Mouse (Mus musculus) lung, adult 2 months (tissue): ENCODE results near the gene Dnajc28. TPM values are rescaled to one million over a fixed set of nuclear protein-coding genes. Genes with fewer than 3 reads are reported as not detected.
A peak's percentile ranks its signal among the peaks of the same experiment; 100 is the strongest.

Experiments used
- DNase-seq: peaks from one replicate; pipeline ENCODE4 v3.0.0; 2022
- H3K4me1 ChIP-seq: fragments of 200-500 bp; 2 replicates; pipeline ENCODE4 v1.6.1; 2011; ENCODE audit warnings: low read length; ENCODE audit not compliant: control insufficient read depth, insufficient read depth
- H3K4me3 ChIP-seq: fragments of 200-500 bp; replicated peaks from 2 replicates; pipeline ENCODE3; 2011; ENCODE audit warnings: low read depth, mild to moderate bottlenecking, control low read depth, low read length; ENCODE audit errors: extremely low read depth
- CTCF ChIP-seq: fragments of 200-500 bp; IDR thresholded peaks from 2 replicates; pipeline ENCODE4 v1.5.1; 2011; ENCODE audit warnings: mild to moderate bottlenecking, low read length, control low read depth; ENCODE audit not compliant: insufficient read depth
- POLR2A ChIP-seq: fragments of 200-500 bp; IDR thresholded peaks from 2 replicates; pipeline ENCODE4 v1.6.1; 2011; ENCODE audit warnings: low read depth, mild to moderate bottlenecking, control low read depth, low read length, borderline replicate concordance; ENCODE audit errors: extremely low read depth
- WGBS: fragments of 180-500 bp; shearing (Covaris S2); methylation state at CpG from one replicate; pipeline ENCODE4 v1.1.7; 2018; 5-methylcytosine and 5-hydroxymethylcytosine counted together
- polyA plus RNA-seq: library from polyadenylated mRNA; depleted of rRNA; stranded (reverse); fragments of >200 nt; gene quantifications from 2 replicates; pipeline ENCODE4 v1.2.3, GENCODE M21; 2012

The Dnajc28 gene
- polyA plus RNA-seq, 1 experiment: 1.7 TPM

GRCm38 (mm10) chr16:91596779-91597671 lies 21.8 kb downstream of the Dnajc28 start:
- Histone ChIP-seq H3K4me3 (peak overlapping the region; percentile 90), H3K4me1 (peaks cover 14% of the 10 kb centered on the region)
- peak; percentile 54 for DNase-seq
- WGBS: under 1% methylated on average over 71 of the region's 75 CpGs
- TF ChIP-seq POLR2A: peak; percentile 73; the same call in 1 of the 2 replicates
- TF ChIP-seq CTCF: no peak

GRCm38 (mm10) chr16:91596397-91596778 lies 22.4 kb downstream of the Dnajc28 start:
- no peak for TF ChIP-seq CTCF
- TF ChIP-seq POLR2A: no peak
- peak overlapping the region; percentile 90 for H3K4me3 ChIP-seq
- H3K4me1 ChIP-seq: peaks cover 14% of the 10 kb centered on the region
- DNase-seq: no peak
- 8% methylated on average over 9 of the region's 9 CpGs for WGBS

- H3K4me3 ChIP-seq: no peak overlapping the region
- peaks cover 16% of the 10 kb centered on the region for H3K4me1 ChIP-seq
- TF ChIP-seq POLR2A (no peak), CTCF (no peak)
- WGBS: 77% methylated on average over 6 of the region's 6 CpGs
- DNase-seq: no peak
These were observed 23.8 kb downstream of the Dnajc28 start for GRCm38 (mm10) chr16:91595076-91595475.

- 51% methylated on average over 3 of the region's 3 CpGs for WGBS
- DNase-seq: no peak
- Histone ChIP-seq H3K4me1 (peaks cover 17% of the 10 kb centered on the region), H3K4me3 (no peak overlapping the region)
- TF ChIP-seq POLR2A: no peak
- no peak for TF ChIP-seq CTCF
These were observed 25.6 kb downstream of the Dnajc28 start for GRCm38 (mm10) chr16:91593262-91593661.

- TF ChIP-seq POLR2A: no peak
- TF ChIP-seq CTCF: no peak
- Histone ChIP-seq H3K4me3 (no peak overlapping the region), H3K4me1 (peaks cover 22% of the 10 kb centered on the region)
- no peak for DNase-seq
- WGBS: 41% methylated on average over 8 of the region's 8 CpGs
These were observed 26.7 kb downstream of the Dnajc28 start for GRCm38 (mm10) chr16:91592162-91592561.

GRCm38 (mm10) chr16:91588703-91589102 lies 30.1 kb downstream of the Dnajc28 start:
- WGBS: 88% methylated on average over 3 of the region's 3 CpGs
- H3K4me3 ChIP-seq: no peak overlapping the region
- H3K4me1 ChIP-seq: peaks cover 25% of the 10 kb centered on the region
- no peak for TF ChIP-seq POLR2A
- TF ChIP-seq CTCF: no peak
- no peak for DNase-seq

GRCm38 (mm10) chr16:91587730-91588453 lies 30.9 kb downstream of the Dnajc28 start:
- TF ChIP-seq POLR2A (no peak), CTCF (no peak)
- Histone ChIP-seq H3K4me1 (peaks cover 24% of the 10 kb centered on the region), H3K4me3 (no peak overlapping the region)
- DNase-seq: no peak
- 65% methylated on average over 6 of the region's 6 CpGs for WGBS

GRCm38 (mm10) chr16:91586244-91586643 lies 32.6 kb downstream of the Dnajc28 start:
- 91% methylated on average over 6 of the region's 6 CpGs for WGBS
- peaks cover 13% of the 10 kb centered on the region for H3K4me1 ChIP-seq
- no peak overlapping the region for H3K4me3 ChIP-seq
- TF ChIP-seq POLR2A (no peak), CTCF (no peak)
- DNase-seq: no peak

- Histone ChIP-seq H3K4me1 (peaks cover 13% of the 10 kb centered on the region), H3K4me3 (no peak overlapping the region)
- TF ChIP-seq CTCF (no peak), POLR2A (no peak)
- 87% methylated on average over 5 of the region's 5 CpGs for WGBS
- no peak for DNase-seq
These were observed 33.2 kb downstream of the Dnajc28 start for GRCm38 (mm10) chr16:91585617-91586016.
